Mouse (Mus musculus): ENCODE results near the gene Wars2.

The Wars2 gene

GRCm38 (mm10) chr3:99140940-99141854 is at the start of gene Wars2:
Gene Wars2 (plus strand): TSS chr3:99141068.
- no peak for TF ChIP-seq CTCF (conservative IDR thresholded peaks at IDR 0.05; ENCODE audit: low read length)
- TF ChIP-seq NANOG (IDR thresholded peaks at IDR 0.05; ENCODE audit: borderline replicate concordance, low read length): no peak
- no peak for TF ChIP-seq POU5F1 (IDR thresholded peaks at IDR 0.05; ENCODE audit: borderline replicate concordance, low read length)
- Histone ChIP-seq H3K36me3 (ENCODE audit: insufficient read depth, low read length) (no peaks in the 10 kb centered on the region), H3K27me3 (ENCODE audit: insufficient read depth, low read length) (peaks cover 2% of the 10 kb centered on the region; the same call in 1 of the 2 replicates), H3K4me3 (replicated peaks; ENCODE audit: low read length) (peak within 1 kb of the TSS; percentile 81), H3K9me3 (ENCODE audit: low read length) (no peaks in the 10 kb centered on the region), H3K4me1 (replicated peaks; ENCODE audit: low read depth, low read length) (peaks cover 13% of the 10 kb centered on the region)

- Histone ChIP-seq H3K4me3 (replicated peaks; ENCODE audit: low read length) (no peak overlapping the region), H3K27me3 (ENCODE audit: insufficient read depth, low read length) (no peaks in the 10 kb centered on the region), H3K4me1 (replicated peaks; ENCODE audit: low read depth, low read length) (no peaks in the 10 kb centered on the region), H3K9me3 (ENCODE audit: low read length) (peaks cover 3% of the 10 kb centered on the region; the same call in 1 of the 2 replicates), H3K36me3 (ENCODE audit: insufficient read depth, low read length) (no peaks in the 10 kb centered on the region)
- no peak for TF ChIP-seq POU5F1 (IDR thresholded peaks at IDR 0.05; ENCODE audit: borderline replicate concordance, low read length)
- TF ChIP-seq NANOG (IDR thresholded peaks at IDR 0.05; ENCODE audit: borderline replicate concordance, low read length): no peak
- TF ChIP-seq CTCF (conservative IDR thresholded peaks at IDR 0.05; ENCODE audit: low read length): no peak
Observed at GRCm38 (mm10) chr3:99096816-99097215, 44.1 kb upstream of the Wars2 start.

DNA sequence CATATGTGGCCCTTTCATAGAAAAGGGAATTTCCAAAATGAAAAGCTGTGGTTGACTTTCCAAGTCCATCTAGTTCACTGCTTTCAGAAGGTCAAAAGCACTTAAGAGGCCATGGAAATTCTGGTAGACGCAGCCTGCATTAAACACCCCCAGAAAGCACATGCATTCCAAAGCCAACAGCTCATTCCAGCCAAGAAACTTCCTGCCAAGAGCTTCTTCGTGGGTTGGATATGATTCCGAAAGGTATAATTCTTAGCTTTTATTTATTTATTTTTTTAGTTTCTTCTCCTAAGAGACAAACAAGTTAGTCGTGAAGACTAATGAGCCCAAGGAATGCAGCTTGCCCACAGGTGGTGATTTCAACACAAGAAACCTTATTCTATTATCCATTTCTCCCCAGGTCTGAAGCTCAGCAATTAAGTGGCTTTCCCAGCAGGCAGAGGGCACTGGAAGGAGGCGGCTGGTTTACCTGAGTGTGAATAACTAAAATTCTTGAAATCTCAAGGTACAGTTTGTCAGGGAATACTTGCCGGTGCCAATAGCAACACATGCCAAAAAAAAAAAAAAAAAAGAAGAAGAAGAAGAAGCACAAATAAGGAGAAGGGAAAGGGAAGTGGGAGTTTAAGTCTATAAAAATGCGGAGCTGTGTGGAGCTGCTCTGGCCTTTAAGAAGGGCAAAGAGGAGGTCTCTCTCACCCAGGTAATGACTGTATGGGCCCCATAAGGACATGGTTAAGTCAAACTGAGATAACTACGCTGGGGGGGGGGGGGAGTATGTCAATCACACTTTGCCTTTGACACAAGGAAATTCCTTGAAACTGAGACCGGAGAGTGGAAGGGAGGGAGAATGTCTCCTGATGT is 30.3 kb upstream of the Wars2 start:
- no peak overlapping the region for H3K4me3 ChIP-seq (replicated peaks; ENCODE audit: low read length)
- no peaks in the 10 kb centered on the region for H3K27me3 ChIP-seq (ENCODE audit: insufficient read depth, low read length)
- no peaks in the 10 kb centered on the region for H3K9me3 ChIP-seq (ENCODE audit: low read length)
- H3K36me3 ChIP-seq (ENCODE audit: insufficient read depth, low read length): no peaks in the 10 kb centered on the region
- H3K4me1 ChIP-seq (replicated peaks; ENCODE audit: low read depth, low read length): no peaks in the 10 kb centered on the region
- no peak for TF ChIP-seq POU5F1 (IDR thresholded peaks at IDR 0.05; ENCODE audit: borderline replicate concordance, low read length)
- TF ChIP-seq NANOG (IDR thresholded peaks at IDR 0.05; ENCODE audit: borderline replicate concordance, low read length): no peak

- Histone ChIP-seq H3K9me3 (ENCODE audit: low read length) (no peaks in the 10 kb centered on the region), H3K36me3 (ENCODE audit: insufficient read depth, low read length) (no peaks in the 10 kb centered on the region), H3K4me1 (replicated peaks; ENCODE audit: low read depth, low read length) (no peaks in the 10 kb centered on the region), H3K27me3 (ENCODE audit: insufficient read depth, low read length) (no peaks in the 10 kb centered on the region), H3K4me3 (replicated peaks; ENCODE audit: low read length) (no peak overlapping the region)
- TF ChIP-seq CTCF (conservative IDR thresholded peaks at IDR 0.05; ENCODE audit: low read length) (no peak), POU5F1 (IDR thresholded peaks at IDR 0.05; ENCODE audit: borderline replicate concordance, low read length) (no peak), NANOG (IDR thresholded peaks at IDR 0.05; ENCODE audit: borderline replicate concordance, low read length) (no peak)
Observed at GRCm38 (mm10) chr3:99111214-99111608, 29.7 kb upstream of the Wars2 start.

- H3K9me3 ChIP-seq (ENCODE audit: low read length): no peaks in the 10 kb centered on the region
- no peaks in the 10 kb centered on the region for H3K4me1 ChIP-seq (replicated peaks; ENCODE audit: low read depth, low read length)
- H3K4me3 ChIP-seq (replicated peaks; ENCODE audit: low read length): no peak overlapping the region
- H3K36me3 ChIP-seq (ENCODE audit: insufficient read depth, low read length): no peaks in the 10 kb centered on the region
- no peaks in the 10 kb centered on the region for H3K27me3 ChIP-seq (ENCODE audit: insufficient read depth, low read length)
- TF ChIP-seq CTCF (conservative IDR thresholded peaks at IDR 0.05; ENCODE audit: low read length) (no peak), NANOG (IDR thresholded peaks at IDR 0.05; ENCODE audit: borderline replicate concordance, low read length) (no peak), POU5F1 (IDR thresholded peaks at IDR 0.05; ENCODE audit: borderline replicate concordance, low read length) (no peak)
Observed at GRCm38 (mm10) chr3:99113266-99113837, 27.5 kb upstream of the Wars2 start.

GRCm38 (mm10) chr3:99120942-99121341 is 19.9 kb upstream of the Wars2 start:
- no peak for TF ChIP-seq CTCF (conservative IDR thresholded peaks at IDR 0.05; ENCODE audit: low read length)
- no peak for TF ChIP-seq NANOG (IDR thresholded peaks at IDR 0.05; ENCODE audit: borderline replicate concordance, low read length)
- Histone ChIP-seq H3K4me3 (replicated peaks; ENCODE audit: low read length) (no peak overlapping the region), H3K9me3 (ENCODE audit: low read length) (no peaks in the 10 kb centered on the region), H3K4me1 (replicated peaks; ENCODE audit: low read depth, low read length) (no peaks in the 10 kb centered on the region), H3K36me3 (ENCODE audit: insufficient read depth, low read length) (no peaks in the 10 kb centered on the region), H3K27me3 (ENCODE audit: insufficient read depth, low read length) (no peaks in the 10 kb centered on the region)

- no peaks in the 10 kb centered on the region for H3K4me1 ChIP-seq (replicated peaks; ENCODE audit: low read depth, low read length)
- H3K27me3 ChIP-seq (ENCODE audit: insufficient read depth, low read length): no peaks in the 10 kb centered on the region
- no peak for TF ChIP-seq CTCF (conservative IDR thresholded peaks at IDR 0.05; ENCODE audit: low read length)
- no peak for TF ChIP-seq NANOG (IDR thresholded peaks at IDR 0.05; ENCODE audit: borderline replicate concordance, low read length)
- TF ChIP-seq POU5F1 (IDR thresholded peaks at IDR 0.05; ENCODE audit: borderline replicate concordance, low read length): no peak
- no peak overlapping the region for H3K4me3 ChIP-seq (replicated peaks; ENCODE audit: low read length)
- no peaks in the 10 kb centered on the region for H3K36me3 ChIP-seq (ENCODE audit: insufficient read depth, low read length)
- H3K9me3 ChIP-seq (ENCODE audit: low read length): no peaks in the 10 kb centered on the region
Observed at GRCm38 (mm10) chr3:99130521-99130920, 10.3 kb upstream of the Wars2 start.

- no peak overlapping the region for H3K4me3 ChIP-seq (replicated peaks; ENCODE audit: low read length)
- no peaks in the 10 kb centered on the region for H3K4me1 ChIP-seq (replicated peaks; ENCODE audit: low read depth, low read length)
- H3K36me3 ChIP-seq (ENCODE audit: insufficient read depth, low read length): no peaks in the 10 kb centered on the region
- TF ChIP-seq CTCF (conservative IDR thresholded peaks at IDR 0.05; ENCODE audit: low read length) (no peak), NANOG (IDR thresholded peaks at IDR 0.05; ENCODE audit: borderline replicate concordance, low read length) (no peak), POU5F1 (IDR thresholded peaks at IDR 0.05; ENCODE audit: borderline replicate concordance, low read length) (no peak)
- H3K9me3 ChIP-seq (ENCODE audit: low read length): no peaks in the 10 kb centered on the region
- no peaks in the 10 kb centered on the region for H3K27me3 ChIP-seq (ENCODE audit: insufficient read depth, low read length)
Observed at GRCm38 (mm10) chr3:99131973-99132372, 8.9 kb upstream of the Wars2 start.

Data from E14TG2a.4 (cell line).